Mouse (Mus musculus): ENCODE results near the gene Kifc5b. TPM values are rescaled to one million over a fixed set of nuclear protein-coding genes. Genes with fewer than 3 reads are reported as not detected.

Kifc5b gene
- polyA plus RNA-seq, 1 experiment from 2014 or later, result 6.9 TPM

- no peaks in the 10 kb centered on the region for H3K36me3 ChIP-seq (ENCODE audit: control insufficient read depth, insufficient read depth, low read length)
- no peaks in the 10 kb centered on the region for H3K27me3 ChIP-seq (ENCODE audit: control insufficient read depth, insufficient read depth, low read length)
- peak overlapping the region; percentile 9 for H3K27ac ChIP-seq (ENCODE audit: low read depth, low read length)
- ATAC-seq (ENCODE audit: low FRiP score, low TSS enrichment), result no peak
- peak overlapping the region; percentile 79 for H3K9ac ChIP-seq (ENCODE audit: low read depth, low read length)
- peak overlapping the region; percentile 99 for H3K4me2 ChIP-seq (replicated peaks; ENCODE audit: low read depth, low read length)
- WGBS, result 0% methylated on average over 32 of the region's 87 CpGs
- H3K4me1 ChIP-seq (ENCODE audit: control insufficient read depth, insufficient read depth, low read length), result peaks cover 69% of the 10 kb centered on the region
- no peaks in the 10 kb centered on the region for H3K9me3 ChIP-seq (ENCODE audit: control insufficient read depth, low read length)
- peak overlapping the region; percentile 64 for H3K4me3 ChIP-seq (ENCODE audit: low read length)
These were observed 31.6 kb downstream of the Kifc5b start for GRCm38 (mm10) chr17:26948316-26949050.

DNA sequence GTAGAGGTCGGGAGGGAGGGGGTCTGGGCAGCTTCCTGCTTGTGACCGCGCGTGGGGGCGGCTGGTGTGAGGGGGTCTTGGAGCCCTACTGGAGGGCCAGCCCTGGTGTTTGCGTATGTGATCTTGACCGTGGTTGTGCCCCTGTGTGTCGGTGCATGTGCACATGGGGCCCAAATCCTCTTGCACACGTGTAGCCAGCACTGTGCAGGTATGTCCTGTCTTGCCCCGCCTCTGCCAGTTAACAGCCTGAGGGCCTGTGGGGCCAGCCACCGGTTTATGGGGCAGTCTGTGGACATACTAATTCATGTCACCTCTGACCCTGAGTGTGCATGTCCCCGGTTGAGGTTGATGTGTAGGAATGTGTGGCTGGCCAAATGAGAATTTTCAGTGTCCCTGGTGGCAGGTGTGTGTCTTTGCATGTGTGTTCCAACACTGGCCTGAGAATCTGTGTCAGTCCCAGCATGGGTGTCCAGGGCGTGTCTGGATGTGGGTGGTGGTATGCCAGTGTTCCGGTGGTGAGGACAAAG, 32.2 kb downstream of the Kifc5b start:
- Histone ChIP-seq H3K4me1 (ENCODE audit: control insufficient read depth, insufficient read depth, low read length) (peaks cover 75% of the 10 kb centered on the region), H3K27ac (ENCODE audit: low read depth, low read length) (peak overlapping the region; percentile 9), H3K4me3 (ENCODE audit: low read length) (peak overlapping the region; percentile 64), H3K9me3 (ENCODE audit: control insufficient read depth, low read length) (no peaks in the 10 kb centered on the region), H3K4me2 (replicated peaks; ENCODE audit: low read depth, low read length) (peak overlapping the region; percentile 99), H3K27me3 (ENCODE audit: control insufficient read depth, insufficient read depth, low read length) (no peaks in the 10 kb centered on the region), H3K36me3 (ENCODE audit: control insufficient read depth, insufficient read depth, low read length) (no peaks in the 10 kb centered on the region), H3K9ac (ENCODE audit: low read depth, low read length) (peak overlapping the region; percentile 79)
- 0 out of 2 replicates have a peak, but pooled peaks have one; percentile 18 for ATAC-seq (ENCODE audit: low FRiP score, low TSS enrichment)
- 7% methylated on average over 12 of the region's 14 CpGs for WGBS

GRCm38 (mm10) chr17:26949866-26950265, 33.0 kb downstream of the Kifc5b start:
- Histone ChIP-seq H3K27ac (ENCODE audit: low read depth, low read length) (peak overlapping the region; percentile 14; the same call in 1 of the 2 replicates), H3K36me3 (ENCODE audit: control insufficient read depth, insufficient read depth, low read length) (peaks cover 2% of the 10 kb centered on the region; the same call in 1 of the 2 replicates), H3K4me2 (replicated peaks; ENCODE audit: low read depth, low read length) (peak overlapping the region; percentile 99; the same call in 1 of the 2 replicates), H3K4me1 (ENCODE audit: control insufficient read depth, insufficient read depth, low read length) (peaks cover 75% of the 10 kb centered on the region), H3K27me3 (ENCODE audit: control insufficient read depth, insufficient read depth, low read length) (no peaks in the 10 kb centered on the region), H3K9me3 (ENCODE audit: control insufficient read depth, low read length) (no peaks in the 10 kb centered on the region), H3K9ac (ENCODE audit: low read depth, low read length) (peak overlapping the region; percentile 18; the same call in 1 of the 2 replicates), H3K4me3 (ENCODE audit: low read length) (no peak overlapping the region)
- 46% methylated on average over 5 of the region's 5 CpGs for WGBS
- ATAC-seq (ENCODE audit: low FRiP score, low TSS enrichment), result no peak; the same call in 1 of the 2 replicates

- 28% methylated on average over 7 of the region's 7 CpGs for WGBS
- no peaks in the 10 kb centered on the region for H3K9me3 ChIP-seq (ENCODE audit: control insufficient read depth, low read length)
- ATAC-seq (ENCODE audit: low FRiP score, low TSS enrichment), result no peak
- H3K27me3 ChIP-seq (ENCODE audit: control insufficient read depth, insufficient read depth, low read length), result no peaks in the 10 kb centered on the region
- no peak overlapping the region; the same call in 1 of the 2 replicates for H3K27ac ChIP-seq (ENCODE audit: low read depth, low read length)
- peak overlapping the region; percentile 55 for H3K4me2 ChIP-seq (replicated peaks; ENCODE audit: low read depth, low read length)
- H3K9ac ChIP-seq (ENCODE audit: low read depth, low read length), result peak overlapping the region; percentile 52
- peaks cover 71% of the 10 kb centered on the region for H3K4me1 ChIP-seq (ENCODE audit: control insufficient read depth, insufficient read depth, low read length)
- peaks cover 10% of the 10 kb centered on the region for H3K36me3 ChIP-seq (ENCODE audit: control insufficient read depth, insufficient read depth, low read length)
- peak overlapping the region; percentile 34 for H3K4me3 ChIP-seq (ENCODE audit: low read length)
These were observed 33.8 kb downstream of the Kifc5b start for GRCm38 (mm10) chr17:26950560-26951288.

DNA sequence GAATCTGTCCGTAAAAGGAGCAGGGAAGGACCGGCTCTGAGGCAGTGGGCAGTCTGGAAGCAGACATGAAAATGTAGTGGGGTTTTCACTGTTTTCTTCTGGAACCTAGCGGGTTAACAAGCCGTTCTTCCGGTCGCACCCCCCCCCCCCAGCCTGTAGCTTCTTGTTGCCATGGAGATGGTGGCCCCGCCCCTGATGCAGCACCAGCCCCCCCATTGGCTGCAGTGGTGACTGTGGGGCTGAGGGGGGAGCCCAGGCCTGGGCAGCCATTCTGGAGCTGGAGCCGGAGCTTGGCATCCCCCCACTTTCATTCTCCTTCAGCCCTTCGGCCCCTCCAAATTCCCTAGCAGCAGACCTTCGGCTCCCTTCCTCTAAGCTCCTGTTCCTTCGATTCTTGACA, 34.5 kb downstream of the Kifc5b start:
- ATAC-seq (ENCODE audit: low FRiP score, low TSS enrichment), result peak; percentile 62
- peaks cover 65% of the 10 kb centered on the region for H3K4me1 ChIP-seq (ENCODE audit: control insufficient read depth, insufficient read depth, low read length)
- WGBS, result 3% methylated on average over 10 of the region's 11 CpGs
- H3K9ac ChIP-seq (ENCODE audit: low read depth, low read length), result peak overlapping the region; percentile 52; the same call in 1 of the 2 replicates
- peaks cover 16% of the 10 kb centered on the region for H3K36me3 ChIP-seq (ENCODE audit: control insufficient read depth, insufficient read depth, low read length)
- peak overlapping the region; percentile 34 for H3K4me3 ChIP-seq (ENCODE audit: low read length)
- H3K9me3 ChIP-seq (ENCODE audit: control insufficient read depth, low read length), result no peaks in the 10 kb centered on the region
- H3K27ac ChIP-seq (ENCODE audit: low read depth, low read length), result no peak overlapping the region; the same call in 1 of the 2 replicates
- H3K4me2 ChIP-seq (replicated peaks; ENCODE audit: low read depth, low read length), result peak overlapping the region; percentile 55
- no peaks in the 10 kb centered on the region for H3K27me3 ChIP-seq (ENCODE audit: control insufficient read depth, insufficient read depth, low read length)

DNA sequence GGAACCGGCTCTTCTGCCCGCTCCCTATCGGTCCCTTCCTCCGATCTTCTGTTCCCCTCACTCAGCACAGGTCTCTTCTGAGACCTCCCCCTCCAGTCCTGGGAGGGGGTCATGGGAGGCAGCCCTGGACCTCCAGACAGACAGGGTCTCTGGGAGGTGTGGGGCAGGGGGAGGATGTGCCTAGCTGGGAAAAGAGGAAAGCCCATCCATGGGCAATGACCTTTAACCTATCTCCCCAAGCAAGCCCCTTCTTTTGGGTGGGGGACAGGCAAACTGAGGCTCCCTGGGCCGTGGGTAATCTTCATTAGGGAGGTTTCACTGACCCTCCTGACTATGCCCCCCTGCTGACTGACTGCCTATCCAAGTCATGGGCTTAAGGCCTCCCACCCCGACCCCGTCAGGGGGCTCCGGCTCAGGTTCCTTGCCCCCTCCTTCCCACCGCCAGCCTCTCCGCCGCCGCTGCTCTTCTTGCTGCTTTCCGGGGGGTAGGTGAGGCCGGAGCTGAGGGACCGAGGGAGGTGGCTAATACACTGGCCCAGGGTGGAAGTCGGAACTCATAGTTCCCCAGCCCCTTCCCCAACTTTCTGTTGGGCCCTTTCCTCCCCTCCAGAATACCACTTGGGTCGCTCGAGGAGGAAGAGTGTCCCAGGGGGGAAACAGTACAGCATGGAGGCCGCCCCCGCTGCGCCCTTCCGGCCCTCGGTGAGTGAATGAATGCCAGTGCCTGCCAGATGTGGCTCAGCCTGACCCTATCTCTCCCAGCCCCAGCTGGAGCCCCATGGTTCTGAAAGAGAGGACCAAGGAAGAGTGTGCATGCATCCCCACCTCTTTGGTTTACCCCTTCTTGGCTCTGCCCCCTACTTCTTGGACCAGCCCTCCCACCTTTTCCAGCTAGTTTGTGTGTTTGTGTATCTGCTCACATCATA, 35.3 kb downstream of the Kifc5b start:
- H3K36me3 ChIP-seq (ENCODE audit: control insufficient read depth, insufficient read depth, low read length), result peaks cover 24% of the 10 kb centered on the region
- WGBS, result 8% methylated on average over 22 of the region's 23 CpGs
- no peaks in the 10 kb centered on the region for H3K9me3 ChIP-seq (ENCODE audit: control insufficient read depth, low read length)
- peak overlapping the region; percentile 55 for H3K4me2 ChIP-seq (replicated peaks; ENCODE audit: low read depth, low read length)
- ATAC-seq (ENCODE audit: low FRiP score, low TSS enrichment), result peak; percentile 15; the same call in 1 of the 2 replicates
- H3K4me3 ChIP-seq (ENCODE audit: low read length), result peak overlapping the region; percentile 34
- peak overlapping the region; percentile 52; the same call in 1 of the 2 replicates for H3K9ac ChIP-seq (ENCODE audit: low read depth, low read length)
- H3K4me1 ChIP-seq (ENCODE audit: control insufficient read depth, insufficient read depth, low read length), result peaks cover 59% of the 10 kb centered on the region
- H3K27ac ChIP-seq (ENCODE audit: low read depth, low read length), result no peak overlapping the region
- H3K27me3 ChIP-seq (ENCODE audit: control insufficient read depth, insufficient read depth, low read length), result no peaks in the 10 kb centered on the region

GRCm38 (mm10) chr17:26953201-26953600, 36.3 kb downstream of the Kifc5b start:
- no peaks in the 10 kb centered on the region for H3K27me3 ChIP-seq (ENCODE audit: control insufficient read depth, insufficient read depth, low read length)
- peak overlapping the region; percentile 55 for H3K4me2 ChIP-seq (replicated peaks; ENCODE audit: low read depth, low read length)
- ATAC-seq (ENCODE audit: low FRiP score, low TSS enrichment), result no peak
- no peak overlapping the region for H3K27ac ChIP-seq (ENCODE audit: low read depth, low read length)
- H3K9me3 ChIP-seq (ENCODE audit: control insufficient read depth, low read length), result no peaks in the 10 kb centered on the region
- H3K4me3 ChIP-seq (ENCODE audit: low read length), result peak overlapping the region; percentile 34; the same call in 1 of the 2 replicates
- H3K9ac ChIP-seq (ENCODE audit: low read depth, low read length), result no peak overlapping the region
- peaks cover 33% of the 10 kb centered on the region for H3K36me3 ChIP-seq (ENCODE audit: control insufficient read depth, insufficient read depth, low read length)
- whole genome bisulfite sequencing, result 24% methylated on average over 6 of the region's 6 CpGs
- peaks cover 53% of the 10 kb centered on the region for H3K4me1 ChIP-seq (ENCODE audit: control insufficient read depth, insufficient read depth, low read length)

DNA sequence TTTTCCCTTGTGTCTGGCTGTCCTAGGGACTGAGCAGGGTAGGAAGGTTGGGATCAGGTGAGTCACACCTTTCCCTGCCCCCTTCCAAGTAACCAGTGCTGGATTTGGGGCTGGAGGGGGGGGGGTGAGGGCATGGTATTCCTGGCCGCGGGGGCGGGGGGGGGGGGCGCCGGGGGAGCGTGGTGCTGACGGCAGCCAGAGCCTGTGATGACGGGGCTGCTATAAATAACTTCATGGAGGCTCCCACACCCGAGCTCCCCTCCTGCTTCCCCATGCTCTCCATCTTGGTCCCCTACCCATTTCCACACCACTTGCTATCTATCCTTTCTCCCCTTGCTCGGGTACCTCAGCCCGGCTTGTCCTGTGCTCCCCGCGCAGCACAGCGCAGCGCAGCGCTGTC, 36.8 kb downstream of the Kifc5b start:
- peaks cover 38% of the 10 kb centered on the region for H3K36me3 ChIP-seq (ENCODE audit: control insufficient read depth, insufficient read depth, low read length)
- H3K4me1 ChIP-seq (ENCODE audit: control insufficient read depth, insufficient read depth, low read length), result peaks cover 53% of the 10 kb centered on the region
- H3K4me2 ChIP-seq (replicated peaks; ENCODE audit: low read depth, low read length), result peak overlapping the region; percentile 55
- no peaks in the 10 kb centered on the region for H3K9me3 ChIP-seq (ENCODE audit: control insufficient read depth, low read length)
- ATAC-seq (ENCODE audit: low FRiP score, low TSS enrichment), result no peak
- no peaks in the 10 kb centered on the region for H3K27me3 ChIP-seq (ENCODE audit: control insufficient read depth, insufficient read depth, low read length)
- H3K9ac ChIP-seq (ENCODE audit: low read depth, low read length), result no peak overlapping the region
- no peak overlapping the region for H3K4me3 ChIP-seq (ENCODE audit: low read length)
- 18% methylated on average over 12 of the region's 16 CpGs for WGBS
- no peak overlapping the region for H3K27ac ChIP-seq (ENCODE audit: low read depth, low read length)
